Mouse (Mus musculus) layer of hippocampus, postnatal 14 days (tissue): Measurements from ENCODE around the gene Cbfa2t3. TPM values are rescaled to one million over a fixed set of nuclear protein-coding genes. Genes with fewer than 3 reads are reported as not detected.

ENCODE experiments used
- DNase-seq, 2 experiments: peaks; one replicate each; pipeline ENCODE4 v3.0.0; 2021 to 2022; ENCODE audit warnings: low spot score in 2 of 2, mixed read lengths in 1 of 2
- total RNA-seq, 2 experiments: library from RNA; stranded (reverse); gene quantifications; 2 replicates each; pipeline ENCODE4 v1.2.3; 2021

Cbfa2t3 gene
- total RNA-seq, 2 experiments from 2014 or later: 25.1 to 28.7 TPM

GRCm38 (mm10) chr8:122692152-122692551 is 6.8 kb downstream of the Cbfa2t3 start:
- DNase-seq: no peak

GRCm38 (mm10) chr8:122691018-122691417 is 7.9 kb downstream of the Cbfa2t3 start:
- no peak for DNase-seq

- no peak for DNase-seq
Measured at GRCm38 (mm10) chr8:122689315-122689714, 9.6 kb downstream of the Cbfa2t3 start.

GRCm38 (mm10) chr8:122686879-122687278 is 12.0 kb downstream of the Cbfa2t3 start:
- DNase-seq: no peak

GRCm38 (mm10) chr8:122685097-122685861 is 13.6 kb downstream of the Cbfa2t3 start:
- no peak for DNase-seq

GRCm38 (mm10) chr8:122682820-122683219 is 16.1 kb downstream of the Cbfa2t3 start:
- no peak for DNase-seq

GRCm38 (mm10) chr8:122680171-122680570 is 18.7 kb downstream of the Cbfa2t3 start:
- no peak for DNase-seq

DNA sequence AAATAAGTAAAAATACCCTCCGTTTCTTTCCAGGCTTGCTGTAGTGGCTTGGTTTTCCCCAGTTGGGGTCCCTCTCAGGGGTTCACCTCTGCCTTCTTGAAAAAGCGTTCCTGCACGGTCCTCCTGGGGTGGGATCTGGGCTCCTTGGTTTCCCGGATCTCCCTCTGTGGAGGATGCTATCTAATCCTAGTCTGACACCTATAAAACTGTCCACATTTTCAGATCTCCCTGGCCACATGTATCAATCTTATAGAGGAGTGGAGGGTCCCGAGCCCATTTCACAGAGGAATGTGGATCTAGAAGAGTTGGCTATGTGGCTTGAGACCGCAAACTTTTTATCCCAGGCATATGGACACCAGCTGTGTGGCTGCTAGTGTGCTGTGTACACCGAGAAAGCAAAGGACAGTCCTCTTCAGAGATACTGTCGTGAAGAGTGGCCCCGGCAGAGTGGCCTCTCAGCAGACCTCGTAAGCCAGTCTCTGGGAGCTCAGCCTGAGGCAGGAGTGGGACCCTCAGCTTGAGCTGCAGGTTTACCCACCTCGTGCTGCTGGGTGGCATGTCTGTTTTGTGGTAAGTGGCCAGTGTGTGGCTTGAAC is 19.5 kb downstream of the Cbfa2t3 start:
- no peak for DNase-seq

DNA sequence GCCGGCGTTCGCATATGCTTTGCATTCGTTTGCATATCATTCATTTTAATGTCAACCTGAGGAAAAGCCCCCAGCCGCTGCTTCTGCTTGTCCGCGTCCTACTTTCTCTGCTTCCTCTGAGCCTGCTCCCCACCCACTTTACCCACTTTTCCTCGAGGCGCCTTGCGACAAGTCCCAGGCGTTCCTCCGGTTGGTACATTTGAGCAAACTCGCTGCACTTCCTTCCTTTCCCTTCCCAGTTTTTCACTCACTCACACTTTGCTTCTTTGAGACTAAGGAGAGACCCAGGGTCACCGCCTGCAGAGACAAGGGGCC is 20.1 kb downstream of the Cbfa2t3 start:
- DNase-seq: no peak

DNA sequence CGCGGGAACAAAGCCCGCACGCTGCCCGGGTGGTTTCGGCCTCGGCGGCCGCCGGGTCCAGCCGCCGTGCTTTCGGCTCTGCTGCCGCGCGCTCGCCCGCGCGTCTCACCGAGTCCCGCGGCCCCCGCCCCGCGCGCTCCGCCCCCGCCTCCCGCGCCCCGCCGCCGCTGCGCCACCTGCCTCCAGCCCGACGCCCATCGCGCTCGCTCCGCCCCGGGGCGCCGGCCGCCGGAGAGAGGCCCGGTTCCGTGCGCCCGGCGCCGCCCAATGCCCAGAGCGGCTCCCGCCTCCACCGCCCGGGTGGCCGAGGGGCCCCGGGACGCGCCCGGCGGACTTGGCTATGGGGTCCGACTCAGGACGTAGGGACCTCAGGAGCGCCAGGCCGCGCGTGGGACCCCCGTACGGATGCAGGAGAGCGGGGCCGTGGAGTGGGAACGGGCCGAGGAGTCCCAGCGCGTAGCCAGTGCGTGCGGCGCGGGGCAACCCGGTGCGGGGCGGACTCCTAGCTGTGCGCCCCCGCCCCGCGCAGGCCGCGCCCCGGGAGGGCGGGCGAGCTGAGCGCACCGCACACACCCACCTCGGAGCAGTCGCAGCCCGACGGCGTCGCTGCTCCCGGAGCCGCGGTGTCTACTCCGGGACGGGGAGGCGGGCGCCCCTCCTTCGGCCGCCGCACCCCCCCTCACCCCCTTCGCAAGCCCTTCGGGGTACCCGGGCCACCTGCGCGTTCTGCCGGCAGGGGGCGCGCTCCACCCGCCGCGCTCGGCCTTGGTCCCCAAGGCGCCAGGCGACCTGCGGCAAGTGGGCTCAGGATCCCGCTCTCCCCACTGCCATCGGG is 20.6 kb downstream of the Cbfa2t3 start:
- DNase-seq: peak; percentile 76 to 81

DNA sequence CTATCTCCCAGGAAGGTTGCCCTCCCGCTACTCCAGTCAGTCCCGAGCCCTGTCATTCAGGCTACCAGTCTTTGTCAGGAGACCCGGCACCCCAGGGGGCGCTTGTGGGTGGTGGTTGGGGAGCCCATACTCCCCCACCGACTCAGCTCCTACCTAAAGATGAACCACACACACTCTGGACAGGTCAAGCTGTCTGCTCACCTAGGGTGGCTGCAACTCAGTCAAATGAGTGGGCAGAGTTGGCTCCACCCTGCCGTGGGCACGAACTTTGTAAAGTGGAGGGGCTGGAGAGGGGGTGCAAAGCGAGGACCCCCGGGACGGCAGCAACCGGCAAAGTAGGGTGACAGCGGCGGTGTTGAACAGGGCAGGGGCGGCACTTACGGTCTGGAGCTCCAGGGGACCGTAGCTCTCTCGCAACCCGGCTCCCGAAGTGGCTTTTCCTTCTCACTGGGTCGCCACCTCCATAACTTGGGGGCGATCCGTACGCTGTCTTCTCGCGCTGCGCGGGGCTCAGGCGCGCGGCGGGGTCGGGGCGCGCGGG is 21.4 kb downstream of the Cbfa2t3 start:
- no peak for DNase-seq

DNA sequence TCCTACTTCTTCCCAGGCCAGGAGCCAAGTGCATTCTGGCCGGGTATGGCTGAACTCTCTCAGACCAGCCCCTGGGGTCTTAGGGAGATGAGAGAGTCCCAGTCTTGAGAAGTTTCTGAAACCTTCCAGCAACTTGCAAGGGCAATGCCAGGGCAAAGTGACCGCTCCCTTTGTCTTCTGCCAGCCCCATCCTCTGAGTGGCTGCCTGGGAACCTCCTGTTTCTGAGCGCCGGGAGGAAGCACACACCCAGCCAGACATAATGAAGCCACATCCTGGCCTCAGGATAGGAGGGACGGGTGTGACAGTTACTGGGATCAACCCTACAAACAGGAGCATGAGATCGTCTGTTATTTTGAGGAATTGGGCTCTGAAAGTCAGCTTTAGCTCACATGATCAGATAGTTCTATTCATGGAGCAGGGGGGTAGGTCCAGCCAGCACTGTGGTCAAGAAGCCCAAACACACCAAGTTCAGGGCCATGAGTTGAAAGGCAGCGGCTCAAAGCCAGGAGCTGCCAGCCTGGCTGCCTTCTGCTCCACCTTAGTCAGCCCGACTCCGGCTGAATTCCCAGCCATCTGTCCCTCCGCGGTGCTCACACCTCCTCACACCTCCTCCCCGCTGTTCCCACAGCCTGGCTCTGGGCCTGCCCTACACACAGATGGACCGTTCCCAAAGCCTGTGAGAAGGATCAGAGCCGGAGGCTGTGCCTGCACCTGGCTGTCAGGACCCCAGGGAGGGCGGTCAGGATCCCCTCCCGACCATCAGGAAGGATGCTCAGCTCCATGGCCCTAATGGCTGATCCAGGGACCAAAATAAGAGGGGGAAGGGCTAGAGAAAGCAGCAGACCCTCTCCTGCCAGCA is 22.1 kb downstream of the Cbfa2t3 start:
- peak; percentile 84 to 85 for DNase-seq

DNA sequence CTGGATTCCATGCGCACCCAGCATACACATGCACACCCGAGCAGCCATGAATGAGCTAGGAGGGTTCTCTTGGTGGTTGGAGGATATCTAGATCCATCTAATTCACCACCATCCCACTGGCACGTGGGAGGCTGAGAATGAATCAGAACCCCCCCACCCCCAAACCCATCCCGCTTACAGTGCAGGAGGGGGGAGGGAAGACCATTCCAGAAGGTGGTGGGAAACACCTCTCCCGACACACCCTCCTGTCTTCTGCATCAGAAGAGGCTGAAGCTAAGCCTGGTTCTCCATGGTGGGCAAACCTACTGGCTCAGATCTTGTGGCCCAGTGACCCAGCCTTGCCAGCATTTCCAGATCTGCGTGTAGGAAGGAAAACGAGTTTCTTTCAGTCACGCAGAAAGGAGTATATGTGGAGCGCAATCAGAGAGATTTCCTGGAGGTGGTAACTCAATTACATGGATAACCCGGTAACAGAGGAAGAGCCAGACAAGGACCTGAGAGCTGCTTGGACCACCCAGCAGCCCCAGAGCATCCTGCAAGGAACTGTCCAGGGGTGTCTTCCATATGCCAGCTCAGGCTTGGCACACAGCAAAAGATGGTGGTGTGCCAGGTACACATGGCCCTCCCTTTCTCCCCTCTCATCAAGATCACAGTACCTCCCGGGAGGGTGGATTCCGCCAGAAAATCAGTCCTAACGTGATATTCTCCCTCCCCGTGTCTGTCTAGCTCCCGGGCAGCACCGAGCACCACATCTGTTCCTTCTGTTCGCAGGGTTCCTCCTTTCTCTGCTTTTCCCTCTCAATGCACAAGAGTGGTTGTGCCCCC is 23.1 kb downstream of the Cbfa2t3 start:
- DNase-seq: no peak

GRCm38 (mm10) chr8:122674999-122675398 is 23.9 kb downstream of the Cbfa2t3 start:
- DNase-seq: no peak

GRCm38 (mm10) chr8:122673989-122674388 is 24.9 kb downstream of the Cbfa2t3 start:
- no peak for DNase-seq

- DNase-seq: no peak
Measured at GRCm38 (mm10) chr8:122671894-122672293, 27.0 kb downstream of the Cbfa2t3 start.

- no peak for DNase-seq
Measured at GRCm38 (mm10) chr8:122670718-122671117, 28.2 kb downstream of the Cbfa2t3 start.

GRCm38 (mm10) chr8:122670001-122670400 is 28.9 kb downstream of the Cbfa2t3 start:
- no peak for DNase-seq

- no peak for DNase-seq
Measured at GRCm38 (mm10) chr8:122669370-122669769, 29.5 kb downstream of the Cbfa2t3 start.

GRCm38 (mm10) chr8:122667854-122668253 is 31.1 kb downstream of the Cbfa2t3 start:
- DNase-seq: peak in 1 of 2 experiments; percentile 42
